Mouse (Mus musculus): ENCODE data around the gene Hspa1a. TPM values are rescaled to one million over a fixed set of nuclear protein-coding genes. Genes with fewer than 3 reads are reported as not detected.

The Hspa1a gene
- total and polyA plus RNA-seq, 3 experiments = 0.18 TPM; not detected in 2

GRCm38 (mm10) chr17:34927306-34928019 is 44.5 kb downstream of the Hspa1a start:
- H3K36me3 ChIP-seq (replicated peaks) = peaks cover 1% of the 10 kb centered on the region
- ATAC-seq (ENCODE audit: extremely low read depth, insufficient number of reproducible peaks, low FRiP score, poor library complexity, severe bottlenecking) (no peak), DNase-seq (ENCODE audit: low spot score) (no peak)
- TF ChIP-seq GATA2 (IDR thresholded peaks at IDR 0.05; ENCODE audit: borderline replicate concordance, low read depth, low read length) (no peak), CTCF (IDR thresholded peaks at IDR 0.05; ENCODE audit: low read depth, low read length) (no peak), GATA1 (IDR thresholded peaks at IDR 0.05; ENCODE audit: borderline replicate concordance, low read length) (no peak), POLR2AphosphoS5 (IDR thresholded peaks at IDR 0.05; ENCODE audit: insufficient replicate concordance, low read depth, low read length) (no peak), TAL1 (conservative IDR thresholded peaks at IDR 0.05; ENCODE audit: low read depth, low read length) (no peak)
- peaks cover 28% of the 10 kb centered on the region for H3K27me3 ChIP-seq (ENCODE audit: insufficient read depth, low read length)
- peaks cover 31% of the 10 kb centered on the region for H3K4me1 ChIP-seq (ENCODE audit: insufficient read depth, low read depth, low read length)
- H3K4me3 ChIP-seq (ENCODE audit: low read depth, low read length) = no peak overlapping the region
- no peaks in the 10 kb centered on the region for H3K9me3 ChIP-seq (replicated peaks)

- peaks cover 51% of the 10 kb centered on the region for H3K27me3 ChIP-seq (ENCODE audit: insufficient read depth, low read length)
- peaks cover 25% of the 10 kb centered on the region for H3K4me1 ChIP-seq (ENCODE audit: insufficient read depth, low read depth, low read length)
- H3K9me3 ChIP-seq (replicated peaks) = no peaks in the 10 kb centered on the region
- DNase-seq (ENCODE audit: low spot score) (no peak), ATAC-seq (ENCODE audit: extremely low read depth, insufficient number of reproducible peaks, low FRiP score, poor library complexity, severe bottlenecking) (no peak)
- no peak overlapping the region for H3K4me3 ChIP-seq (ENCODE audit: low read depth, low read length)
- H3K36me3 ChIP-seq (replicated peaks) = no peaks in the 10 kb centered on the region
- no peak for TF ChIP-seq GATA2 (IDR thresholded peaks at IDR 0.05; ENCODE audit: borderline replicate concordance, low read depth, low read length)
- no peak for TF ChIP-seq CTCF (IDR thresholded peaks at IDR 0.05; ENCODE audit: low read depth, low read length)
- TF ChIP-seq GATA1 (IDR thresholded peaks at IDR 0.05; ENCODE audit: borderline replicate concordance, low read length) = no peak
- TF ChIP-seq TAL1 (conservative IDR thresholded peaks at IDR 0.05; ENCODE audit: low read depth, low read length) = no peak
- no peak for TF ChIP-seq POLR2AphosphoS5 (IDR thresholded peaks at IDR 0.05; ENCODE audit: insufficient replicate concordance, low read depth, low read length)
Observed at GRCm38 (mm10) chr17:34924258-34924657, 47.7 kb downstream of the Hspa1a start.

GRCm38 (mm10) chr17:34922939-34923338 is 49.0 kb downstream of the Hspa1a start:
- H3K4me1 ChIP-seq (ENCODE audit: insufficient read depth, low read depth, low read length) = peaks cover 25% of the 10 kb centered on the region
- ATAC-seq (ENCODE audit: extremely low read depth, insufficient number of reproducible peaks, low FRiP score, poor library complexity, severe bottlenecking) (no peak), DNase-seq (ENCODE audit: low spot score) (no peak)
- peaks cover 47% of the 10 kb centered on the region for H3K27me3 ChIP-seq (ENCODE audit: insufficient read depth, low read length)
- TF ChIP-seq GATA2 (IDR thresholded peaks at IDR 0.05; ENCODE audit: borderline replicate concordance, low read depth, low read length) (no peak), POLR2AphosphoS5 (IDR thresholded peaks at IDR 0.05; ENCODE audit: insufficient replicate concordance, low read depth, low read length) (no peak), TAL1 (conservative IDR thresholded peaks at IDR 0.05; ENCODE audit: low read depth, low read length) (no peak), GATA1 (IDR thresholded peaks at IDR 0.05; ENCODE audit: borderline replicate concordance, low read length) (no peak), CTCF (IDR thresholded peaks at IDR 0.05; ENCODE audit: low read depth, low read length) (no peak)
- no peak overlapping the region for H3K4me3 ChIP-seq (ENCODE audit: low read depth, low read length)
- no peaks in the 10 kb centered on the region for H3K9me3 ChIP-seq (replicated peaks)
- H3K36me3 ChIP-seq (replicated peaks) = no peaks in the 10 kb centered on the region

Other genes with a start within 250 kb of the Hspa1a start
Only the 20 nearest of the 43 such genes appear.
- 5.4 and 6.1 TPM in 2 replicates for gene Zbtb12, start 92.7 kb downstream of the Hspa1a start, total RNA-seq (2014; fragmentation: Nextera tagmentation)
- gene Zbtb12, start 92.7 kb downstream of the Hspa1a start, total RNA-seq (2017) = 3.1 and 4.4 TPM in 2 replicates
- gene Zbtb12, start 92.7 kb downstream of the Hspa1a start, polyA plus RNA-seq (2012) = 20.4 and 22.7 TPM in 2 replicates
- gene Gm20547, start 90.1 kb downstream of the Hspa1a start, total RNA-seq (2014; fragmentation: Nextera tagmentation) = not detected in 2 replicates
- not detected in 2 replicates for gene Gm20547, start 90.1 kb downstream of the Hspa1a start, total RNA-seq (2017)
- gene Gm20547, start 90.1 kb downstream of the Hspa1a start, polyA plus RNA-seq (2012) = not detected in 2 replicates
- gene C2, start 73.9 kb downstream of the Hspa1a start, total RNA-seq (2014; fragmentation: Nextera tagmentation) = 22.2 and 25.9 TPM in 2 replicates
- 1.4 and 2.5 TPM in 2 replicates for gene C2, start 73.9 kb downstream of the Hspa1a start, total RNA-seq (2017)
- 1.2 and 2.3 TPM in 2 replicates for gene C2, start 73.9 kb downstream of the Hspa1a start, polyA plus RNA-seq (2012)
- gene Ehmt2, start 73.7 kb downstream of the Hspa1a start, total RNA-seq (2014; fragmentation: Nextera tagmentation) = 123 and 126 TPM in 2 replicates
- 94.4 and 108 TPM in 2 replicates for gene Ehmt2, start 73.7 kb downstream of the Hspa1a start, total RNA-seq (2017)
- gene Ehmt2, start 73.7 kb downstream of the Hspa1a start, polyA plus RNA-seq (2012) = 346 and 451 TPM in 2 replicates
- gene Slc44a4, start 57.7 kb downstream of the Hspa1a start, total RNA-seq (2014; fragmentation: Nextera tagmentation) = not detected in 2 replicates
- 0.06 TPM in 1 of 2 replicates, not detected in the other for gene Slc44a4, start 57.7 kb downstream of the Hspa1a start, total RNA-seq (2017)
- gene Slc44a4, start 57.7 kb downstream of the Hspa1a start, polyA plus RNA-seq (2012) = not detected in 2 replicates
- gene Neu1, start 40.9 kb downstream of the Hspa1a start, total RNA-seq (2014; fragmentation: Nextera tagmentation) = 11.6 and 12.6 TPM in 2 replicates
- 17.2 and 19.7 TPM in 2 replicates for gene Neu1, start 40.9 kb downstream of the Hspa1a start, total RNA-seq (2017)
- gene Neu1, start 40.9 kb downstream of the Hspa1a start, polyA plus RNA-seq (2012) = 9.2 and 12.0 TPM in 2 replicates
- 0.24 TPM in 1 of 2 replicates, not detected in the other for gene Hspa1b, start 12.9 kb downstream of the Hspa1a start, total RNA-seq (2014; fragmentation: Nextera tagmentation)
- 0.11 and 0.35 TPM in 2 replicates for gene Hspa1b, start 12.9 kb downstream of the Hspa1a start, total RNA-seq (2017)
- gene Hspa1b, start 12.9 kb downstream of the Hspa1a start, polyA plus RNA-seq (2012) = 0.93 and 0.94 TPM in 2 replicates
- not detected in 2 replicates for gene Gm20481, start 2.2 kb downstream of the Hspa1a start, total RNA-seq (2014; fragmentation: Nextera tagmentation)
- 0.44 TPM in 1 of 2 replicates, not detected in the other for gene Gm20481, start 2.2 kb downstream of the Hspa1a start, total RNA-seq (2017)
- gene Gm20481, start 2.2 kb downstream of the Hspa1a start, polyA plus RNA-seq (2012) = not detected in 2 replicates
- not detected in 2 replicates for gene Hspa1l, start 547 bp upstream of the Hspa1a start, total RNA-seq (2014; fragmentation: Nextera tagmentation)
- gene Hspa1l, start 547 bp upstream of the Hspa1a start, total RNA-seq (2017) = 0.05 and 0.12 TPM in 2 replicates
- gene Hspa1l, start 547 bp upstream of the Hspa1a start, polyA plus RNA-seq (2012) = not detected in 2 replicates
- gene Lsm2, start 9.7 kb upstream of the Hspa1a start, total RNA-seq (2014; fragmentation: Nextera tagmentation) = 195 and 218 TPM in 2 replicates
- 65.8 and 71.9 TPM in 2 replicates for gene Lsm2, start 9.7 kb upstream of the Hspa1a start, total RNA-seq (2017)
- 239 and 263 TPM in 2 replicates for gene Lsm2, start 9.7 kb upstream of the Hspa1a start, polyA plus RNA-seq (2012)
- gene Vars, start 28.8 kb upstream of the Hspa1a start, total RNA-seq (2014; fragmentation: Nextera tagmentation) = 262 and 289 TPM in 2 replicates
- 99.3 and 130 TPM in 2 replicates for gene Vars, start 28.8 kb upstream of the Hspa1a start, total RNA-seq (2017)
- gene Vars, start 28.8 kb upstream of the Hspa1a start, polyA plus RNA-seq (2012) = 1,339 and 1,437 TPM in 2 replicates
- gene Vwa7, start 44.4 kb upstream of the Hspa1a start, total RNA-seq (2014; fragmentation: Nextera tagmentation) = 0.53 and 0.60 TPM in 2 replicates
- 3.5 TPM in 2 replicates for gene Vwa7, start 44.4 kb upstream of the Hspa1a start, total RNA-seq (2017)
- gene Vwa7, start 44.4 kb upstream of the Hspa1a start, polyA plus RNA-seq (2012) = 1.5 TPM in 2 replicates
- 35.3 and 35.5 TPM in 2 replicates for gene Sapcd1, start 55.9 kb upstream of the Hspa1a start, total RNA-seq (2014; fragmentation: Nextera tagmentation)
- gene Sapcd1, start 55.9 kb upstream of the Hspa1a start, total RNA-seq (2017) = 156 and 206 TPM in 2 replicates
- 90.0 and 101 TPM in 2 replicates for gene Sapcd1, start 55.9 kb upstream of the Hspa1a start, polyA plus RNA-seq (2012)
- gene Msh5, start 74.6 kb upstream of the Hspa1a start, total RNA-seq (2014; fragmentation: Nextera tagmentation) = 41.7 and 45.5 TPM in 2 replicates
- 11.8 and 12.4 TPM in 2 replicates for gene Msh5, start 74.6 kb upstream of the Hspa1a start, total RNA-seq (2017)
- gene Msh5, start 74.6 kb upstream of the Hspa1a start, polyA plus RNA-seq (2012) = 11.3 and 11.5 TPM in 2 replicates
- 211 and 218 TPM in 2 replicates for gene Clic1, start 77.8 kb upstream of the Hspa1a start, total RNA-seq (2014; fragmentation: Nextera tagmentation)
- 562 and 724 TPM in 2 replicates for gene Clic1, start 77.8 kb upstream of the Hspa1a start, total RNA-seq (2017)
- gene Clic1, start 77.8 kb upstream of the Hspa1a start, polyA plus RNA-seq (2012) = 233 and 258 TPM in 2 replicates
- gene Ddah2, start 86.9 kb upstream of the Hspa1a start, total RNA-seq (2014; fragmentation: Nextera tagmentation) = 52.4 and 70.3 TPM in 2 replicates
- gene Ddah2, start 86.9 kb upstream of the Hspa1a start, total RNA-seq (2017) = 179 and 180 TPM in 2 replicates
- 242 and 291 TPM in 2 replicates for gene Ddah2, start 86.9 kb upstream of the Hspa1a start, polyA plus RNA-seq (2012)
- not detected in 2 replicates for gene Ly6g6c, start 93.2 kb upstream of the Hspa1a start, total RNA-seq (2014; fragmentation: Nextera tagmentation)
- gene Ly6g6c, start 93.2 kb upstream of the Hspa1a start, total RNA-seq (2017) = 0.16 TPM in 1 of 2 replicates, not detected in the other
- not detected in 2 replicates for gene Ly6g6c, start 93.2 kb upstream of the Hspa1a start, polyA plus RNA-seq (2012)
- gene Mpig6b, start 94.0 kb upstream of the Hspa1a start, total RNA-seq (2014; fragmentation: Nextera tagmentation) = not detected in 2 replicates
- gene Mpig6b, start 94.0 kb upstream of the Hspa1a start, total RNA-seq (2017) = 0.06 TPM in 1 of 2 replicates, not detected in the other
- not detected in 2 replicates for gene Mpig6b, start 94.0 kb upstream of the Hspa1a start, polyA plus RNA-seq (2012)
- gene Ly6g6e, start 104.7 kb upstream of the Hspa1a start, total RNA-seq (2014; fragmentation: Nextera tagmentation) = not detected in 2 replicates
- not detected in 2 replicates for gene Ly6g6e, start 104.7 kb upstream of the Hspa1a start, total RNA-seq (2017)
- 0.36 TPM in 1 of 2 replicates, not detected in the other for gene Ly6g6e, start 104.7 kb upstream of the Hspa1a start, polyA plus RNA-seq (2012)
- not detected in 2 replicates for gene Ly6g6d, start 105.9 kb upstream of the Hspa1a start, total RNA-seq (2014; fragmentation: Nextera tagmentation)
- 0.58 TPM in 1 of 2 replicates, not detected in the other for gene Ly6g6d, start 105.9 kb upstream of the Hspa1a start, total RNA-seq (2017)
- gene Ly6g6d, start 105.9 kb upstream of the Hspa1a start, polyA plus RNA-seq (2012) = 2.0 and 3.6 TPM in 2 replicates